Mouse (Mus musculus): ENCODE measurements around the gene Cbl.

DNA sequence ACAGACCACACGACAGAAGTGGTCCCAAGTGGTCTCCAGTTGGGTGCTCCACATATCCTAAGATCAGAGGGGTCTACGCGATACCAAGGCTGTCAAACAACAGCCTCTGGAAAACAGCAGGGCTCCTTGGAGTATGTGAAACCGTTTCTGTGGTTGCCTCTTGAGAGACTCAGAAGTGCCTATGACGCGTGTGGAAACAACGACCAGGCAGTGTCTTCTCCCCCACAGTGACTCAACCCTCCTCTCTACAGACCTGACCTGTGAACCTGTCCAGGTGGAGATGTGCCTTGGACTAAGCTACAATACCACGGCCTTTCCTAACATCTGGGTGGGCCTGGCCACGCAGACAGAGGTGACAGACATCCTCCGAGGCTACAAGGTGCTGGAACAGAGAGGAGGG lies 128.1 kb downstream of the Cbl start:
- TF ChIP-seq POLR2A (IDR thresholded peaks at IDR 0.05; ENCODE audit: borderline replicate concordance, extremely low read depth, insufficient read depth, insufficient read length, poor library complexity, severe bottlenecking), result no peak
- no peak for TF ChIP-seq CTCF (IDR thresholded peaks at IDR 0.05; ENCODE audit: borderline replicate concordance, extremely low read depth, insufficient read depth, insufficient read length)
